Mouse (Mus musculus): Measurements from ENCODE around the gene Nrcam. TPM values are rescaled to one million over a fixed set of nuclear protein-coding genes. Genes with fewer than 3 reads are reported as not detected.

Nrcam gene
- polyA plus RNA-seq, 1 experiment from 2014 or later, result 5.1 TPM

GRCm38 (mm10) chr12:44300793-44301192 is 27.9 kb upstream of the Nrcam start:
- Histone ChIP-seq H3K27ac (no peak overlapping the region), H3K4me1 (replicated peaks; ENCODE audit: insufficient read depth, low read length) (no peaks in the 10 kb centered on the region), H3K4me2 (ENCODE audit: low read length) (no peak overlapping the region), H3K27me3 (ENCODE audit: insufficient read depth, low read length) (no peaks in the 10 kb centered on the region), H3K4me3 (replicated peaks; ENCODE audit: low read depth, low read length) (no peak overlapping the region), H3K9ac (ENCODE audit: low read depth, low read length) (no peak overlapping the region), H3K9me3 (replicated peaks; ENCODE audit: low read length) (no peaks in the 10 kb centered on the region), H3K36me3 (ENCODE audit: insufficient read depth, low read length) (no peaks in the 10 kb centered on the region)
- no peak for ATAC-seq (replicated peaks; ENCODE audit: low FRiP score, low read depth)
- TF ChIP-seq CTCF (IDR thresholded peaks at IDR 0.05; ENCODE audit: low read depth), result no peak
- DNase-seq (ENCODE audit: low spot score), result no peak

- WGBS, result 97% methylated on average over 1 of the region's 1 CpGs
- DNase-seq (ENCODE audit: low spot score), result no peak
- no peak overlapping the region for H3K4me2 ChIP-seq (ENCODE audit: low read length)
- H3K36me3 ChIP-seq (ENCODE audit: insufficient read depth, low read length), result peaks cover 14% of the 10 kb centered on the region; the same call in 1 of the 2 replicates
- H3K4me3 ChIP-seq (replicated peaks; ENCODE audit: low read depth, low read length), result no peak overlapping the region
- no peak for ATAC-seq (replicated peaks; ENCODE audit: low FRiP score, low read depth)
- H3K9ac ChIP-seq (ENCODE audit: low read depth, low read length), result no peak overlapping the region
- H3K4me1 ChIP-seq (replicated peaks; ENCODE audit: insufficient read depth, low read length), result no peaks in the 10 kb centered on the region
- no peak overlapping the region for H3K27ac ChIP-seq
- TF ChIP-seq CTCF (IDR thresholded peaks at IDR 0.05; ENCODE audit: low read depth), result no peak
- H3K9me3 ChIP-seq (replicated peaks; ENCODE audit: low read length), result no peaks in the 10 kb centered on the region
- H3K27me3 ChIP-seq (ENCODE audit: insufficient read depth, low read length), result no peaks in the 10 kb centered on the region
Observed at GRCm38 (mm10) chr12:44304012-44304411, 24.7 kb upstream of the Nrcam start.

- WGBS, result 30% methylated on average over 5 of the region's 5 CpGs
- peaks cover 16% of the 10 kb centered on the region; the same call in 1 of the 2 replicates for H3K36me3 ChIP-seq (ENCODE audit: insufficient read depth, low read length)
- H3K4me3 ChIP-seq (replicated peaks; ENCODE audit: low read depth, low read length), result no peak overlapping the region
- no peaks in the 10 kb centered on the region for H3K27me3 ChIP-seq (ENCODE audit: insufficient read depth, low read length)
- H3K9ac ChIP-seq (ENCODE audit: low read depth, low read length), result no peak overlapping the region
- ATAC-seq (replicated peaks; ENCODE audit: low FRiP score, low read depth) (no peak; the same call in 1 of the 2 replicates), DNase-seq (ENCODE audit: low spot score) (peak; percentile 71)
- H3K27ac ChIP-seq, result no peak overlapping the region
- no peak for TF ChIP-seq CTCF (IDR thresholded peaks at IDR 0.05; ENCODE audit: low read depth)
- H3K9me3 ChIP-seq (replicated peaks; ENCODE audit: low read length), result no peaks in the 10 kb centered on the region
- no peak overlapping the region for H3K4me2 ChIP-seq (ENCODE audit: low read length)
- H3K4me1 ChIP-seq (replicated peaks; ENCODE audit: insufficient read depth, low read length), result no peaks in the 10 kb centered on the region
Observed at GRCm38 (mm10) chr12:44304869-44305268, 23.8 kb upstream of the Nrcam start.

GRCm38 (mm10) chr12:44308221-44308620 is 20.5 kb upstream of the Nrcam start:
- Histone ChIP-seq H3K36me3 (ENCODE audit: insufficient read depth, low read length) (peaks cover 20% of the 10 kb centered on the region; the same call in 1 of the 2 replicates), H3K27me3 (ENCODE audit: insufficient read depth, low read length) (no peaks in the 10 kb centered on the region), H3K4me3 (replicated peaks; ENCODE audit: low read depth, low read length) (no peak overlapping the region), H3K27ac (no peak overlapping the region), H3K9me3 (replicated peaks; ENCODE audit: low read length) (no peaks in the 10 kb centered on the region), H3K4me2 (ENCODE audit: low read length) (no peak overlapping the region), H3K9ac (ENCODE audit: low read depth, low read length) (no peak overlapping the region), H3K4me1 (replicated peaks; ENCODE audit: insufficient read depth, low read length) (no peaks in the 10 kb centered on the region)
- DNase-seq (ENCODE audit: low spot score) (no peak), ATAC-seq (replicated peaks; ENCODE audit: low FRiP score, low read depth) (no peak)
- TF ChIP-seq CTCF (IDR thresholded peaks at IDR 0.05; ENCODE audit: low read depth), result no peak
- 85% methylated on average over 3 of the region's 3 CpGs for WGBS

GRCm38 (mm10) chr12:44315212-44315611 is 13.5 kb upstream of the Nrcam start:
- no peaks in the 10 kb centered on the region for H3K4me1 ChIP-seq (replicated peaks; ENCODE audit: insufficient read depth, low read length)
- no peak for ATAC-seq (replicated peaks; ENCODE audit: low FRiP score, low read depth)
- WGBS, result 59% methylated on average over 2 of the region's 2 CpGs
- no peaks in the 10 kb centered on the region for H3K27me3 ChIP-seq (ENCODE audit: insufficient read depth, low read length)
- H3K27ac ChIP-seq, result no peak overlapping the region
- H3K9ac ChIP-seq (ENCODE audit: low read depth, low read length), result no peak overlapping the region
- no peak for TF ChIP-seq CTCF (IDR thresholded peaks at IDR 0.05; ENCODE audit: low read depth)
- no peak overlapping the region for H3K4me2 ChIP-seq (ENCODE audit: low read length)
- no peak overlapping the region for H3K4me3 ChIP-seq (replicated peaks; ENCODE audit: low read depth, low read length)
- H3K36me3 ChIP-seq (ENCODE audit: insufficient read depth, low read length), result 0 out of 2 replicates have a peak, but pooled peaks cover 11% of the 10 kb centered on the region
- no peaks in the 10 kb centered on the region for H3K9me3 ChIP-seq (replicated peaks; ENCODE audit: low read length)
- DNase-seq (ENCODE audit: low spot score), result no peak

- H3K4me1 ChIP-seq (replicated peaks; ENCODE audit: insufficient read depth, low read length), result no peaks in the 10 kb centered on the region
- H3K27ac ChIP-seq, result no peak overlapping the region
- no peaks in the 10 kb centered on the region for H3K36me3 ChIP-seq (ENCODE audit: insufficient read depth, low read length)
- H3K9ac ChIP-seq (ENCODE audit: low read depth, low read length), result no peak overlapping the region
- no peak overlapping the region for H3K4me2 ChIP-seq (ENCODE audit: low read length)
- no peak for TF ChIP-seq CTCF (IDR thresholded peaks at IDR 0.05; ENCODE audit: low read depth)
- H3K27me3 ChIP-seq (ENCODE audit: insufficient read depth, low read length), result no peaks in the 10 kb centered on the region
- H3K4me3 ChIP-seq (replicated peaks; ENCODE audit: low read depth, low read length), result no peak overlapping the region
- no peak for DNase-seq (ENCODE audit: low spot score)
- no peaks in the 10 kb centered on the region for H3K9me3 ChIP-seq (replicated peaks; ENCODE audit: low read length)
- ATAC-seq (replicated peaks; ENCODE audit: low FRiP score, low read depth), result no peak
Observed at GRCm38 (mm10) chr12:44325091-44325490, 3.6 kb upstream of the Nrcam start.

- ATAC-seq (replicated peaks; ENCODE audit: low FRiP score, low read depth), result no peak
- peak; percentile 27 for DNase-seq (ENCODE audit: low spot score)
- 38% methylated on average over 6 of the region's 6 CpGs for WGBS
- H3K9me3 ChIP-seq (replicated peaks; ENCODE audit: low read length), result no peaks in the 10 kb centered on the region
- H3K36me3 ChIP-seq (ENCODE audit: insufficient read depth, low read length), result no peaks in the 10 kb centered on the region
- H3K4me1 ChIP-seq (replicated peaks; ENCODE audit: insufficient read depth, low read length), result no peaks in the 10 kb centered on the region
- peak; percentile 60 for TF ChIP-seq CTCF (IDR thresholded peaks at IDR 0.05; ENCODE audit: low read depth)
- H3K27me3 ChIP-seq (ENCODE audit: insufficient read depth, low read length), result no peaks in the 10 kb centered on the region
- H3K4me2 ChIP-seq (ENCODE audit: low read length), result no peak overlapping the region
- no peak overlapping the region for H3K9ac ChIP-seq (ENCODE audit: low read depth, low read length)
- no peak overlapping the region for H3K27ac ChIP-seq
- no peak overlapping the region for H3K4me3 ChIP-seq (replicated peaks; ENCODE audit: low read depth, low read length)
Observed at GRCm38 (mm10) chr12:44327452-44327851, 1.2 kb upstream of the Nrcam start.
